Mouse (Mus musculus) olfactory bulb, adult 2 months (tissue): Measurements from ENCODE around the gene Tns2.

Experiments
- CTCF ChIP-seq: fragments of 200-500 bp; IDR thresholded peaks from 2 replicates; pipeline ENCODE4 v1.5.1; 2012; ENCODE audit warnings: low read depth, mild to moderate bottlenecking, low read length, moderate library complexity; ENCODE audit not compliant: insufficient read depth
- POLR2A ChIP-seq: fragments of 200-500 bp; IDR thresholded peaks from 2 replicates; pipeline ENCODE4 v1.6.1; 2012; ENCODE audit warnings: mild to moderate bottlenecking, low read depth, low read length, moderate library complexity; ENCODE audit not compliant: insufficient read depth

GRCm38 (mm10) chr15:102100996-102101671 is 921 bp downstream of the Tns2 start:
- TF ChIP-seq POLR2A: no peak
- peak; percentile 46; the same call in 1 of the 2 replicates for TF ChIP-seq CTCF
